Mouse (Mus musculus) limb, embryonic 11.5 days (tissue): Measurements from ENCODE around the gene Actn4. TPM values are rescaled to one million over a fixed set of nuclear protein-coding genes. Genes with fewer than 3 reads are reported as not detected.
"Not testable (repeated sequence)": the region's sequence is repeated elsewhere in the genome, so short reads cannot be mapped to it uniquely, and the experiment has no call there.

Experiments used
- ATAC-seq: fragments of 200-750 bp; cut with Nextera tagmentation; 2 replicates; pipeline ENCODE4 v1.8.0; 2017; ENCODE audit warnings: low read depth; ENCODE audit not compliant: insufficient number of reproducible peaks, low FRiP score, low TSS enrichment
- DNase-seq: peaks from one replicate; pipeline ENCODE4 v3.0.0-alpha.2; 2015; ENCODE audit warnings: low spot score
- H3K27ac ChIP-seq: fragments of 300-500 bp; sonication (generic); replicated peaks from 2 replicates; pipeline ENCODE4 v1.5.1; 2014; ENCODE audit warnings: low read depth, mild to moderate bottlenecking, low read length
- H3K27me3 ChIP-seq: fragments of 300-500 bp; sonication (generic); 2 replicates; pipeline ENCODE4 v1.6.1; 2014; ENCODE audit warnings: mild to moderate bottlenecking, low read length, mixed read lengths; ENCODE audit not compliant: control insufficient read depth, insufficient read depth
- H3K36me3 ChIP-seq: fragments of 300-500 bp; sonication (generic); 2 replicates; pipeline ENCODE4 v1.6.1; 2014; ENCODE audit warnings: mild to moderate bottlenecking, low read length, moderate library complexity, mixed read lengths; ENCODE audit not compliant: control insufficient read depth, insufficient read depth
- H3K4me1 ChIP-seq: fragments of 300-500 bp; sonication (generic); 2 replicates; pipeline ENCODE4 v1.6.1; 2014; ENCODE audit warnings: low read length, mixed read lengths; ENCODE audit not compliant: control insufficient read depth, insufficient read depth
- H3K4me2 ChIP-seq: fragments of 300-500 bp; sonication (generic); 2 replicates; pipeline ENCODE4 v1.6.1; 2014; ENCODE audit warnings: low read depth, mild to moderate bottlenecking, moderate library complexity; ENCODE audit not compliant: severe bottlenecking
- H3K4me3 ChIP-seq: fragments of 300-500 bp; sonication (generic); 2 replicates; pipeline ENCODE4 v1.5.1; 2014; ENCODE audit warnings: low read depth, low read length
- H3K9ac ChIP-seq: fragments of 300-500 bp; sonication (generic); 2 replicates; pipeline ENCODE4 v1.6.1; 2014; ENCODE audit warnings: mild to moderate bottlenecking, low read length
- H3K9me3 ChIP-seq: fragments of 300-500 bp; sonication (generic); 2 replicates; pipeline ENCODE4 v1.6.1; 2016; ENCODE audit warnings: low read length; ENCODE audit not compliant: control insufficient read depth
- WGBS: fragments of 180-500 bp; shearing (Covaris S2); extraction: QIAGEN DNeasy Blood & Tissue Kit; methylation state at CpG from one replicate; pipeline ENCODE4 v1.1.7; 2014; 5-methylcytosine and 5-hydroxymethylcytosine counted together
- polyA plus RNA-seq: library from polyadenylated mRNA; unstranded; fragments of >200 nt; fragmentation: Nextera tagmentation; extraction: Ambion mirVana; gene quantifications from 2 replicates; pipeline ENCODE4 v1.2.1, GENCODE M21; 2014

The Actn4 gene
- polyA plus RNA-seq, 1 experiment from 2014 or later, result 208 TPM

- Histone ChIP-seq H3K36me3 (peaks cover 29% of the 10 kb centered on the region), H3K4me2 (no peak overlapping the region), H3K9me3 (no peaks in the 10 kb centered on the region), H3K27me3 (peaks cover 23% of the 10 kb centered on the region), H3K4me1 (no peaks in the 10 kb centered on the region), H3K4me3 (no peak overlapping the region), H3K27ac (no peak overlapping the region), H3K9ac (no peak overlapping the region)
- ATAC-seq (no peak), DNase-seq (no peak)
- 94% methylated on average over 17 of the region's 17 CpGs for WGBS
Observed at GRCm38 (mm10) chr7:28892601-28893000, 69.5 kb downstream of the Actn4 start.

- H3K27ac ChIP-seq, result no peak overlapping the region
- no peak for ATAC-seq
- peak overlapping the region; percentile 46 for H3K4me2 ChIP-seq
- WGBS, result 3% methylated on average over 27 of the region's 27 CpGs
- peak overlapping the region; percentile 25 for H3K4me3 ChIP-seq
- no peak for DNase-seq
- peak overlapping the region; percentile 32; the same call in 1 of the 2 replicates for H3K9ac ChIP-seq
- H3K36me3 ChIP-seq, result peaks cover 14% of the 10 kb centered on the region
- H3K27me3 ChIP-seq, result peaks cover 28% of the 10 kb centered on the region
- H3K9me3 ChIP-seq, result no peaks in the 10 kb centered on the region
- no peaks in the 10 kb centered on the region for H3K4me1 ChIP-seq
Observed at GRCm38 (mm10) chr7:28888701-28889161, 73.4 kb downstream of the Actn4 start.

- Histone ChIP-seq H3K27ac (no peak overlapping the region), H3K27me3 (peaks cover 28% of the 10 kb centered on the region), H3K4me2 (no peak overlapping the region), H3K9ac (no peak overlapping the region), H3K4me3 (no peak overlapping the region), H3K36me3 (no peaks in the 10 kb centered on the region; the same call in 1 of the 2 replicates), H3K9me3 (no peaks in the 10 kb centered on the region), H3K4me1 (no peaks in the 10 kb centered on the region)
- 18% methylated on average over 14 of the region's 14 CpGs for WGBS
- DNase-seq, result no peak
- no peak for ATAC-seq
Observed at GRCm38 (mm10) chr7:28886486-28886885, 75.7 kb downstream of the Actn4 start.

GRCm38 (mm10) chr7:28883704-28884103 lies 78.4 kb downstream of the Actn4 start:
- not testable (repeated sequence) for DNase-seq, H3K9ac ChIP-seq, H3K4me1 ChIP-seq, H3K36me3 ChIP-seq, H3K4me2 ChIP-seq, ATAC-seq, H3K27ac ChIP-seq, H3K9me3 ChIP-seq, H3K4me3 ChIP-seq
- 95% methylated on average over 3 of the region's 4 CpGs for WGBS
- peaks cover 15% of the 10 kb centered on the region for H3K27me3 ChIP-seq

GRCm38 (mm10) chr7:28883039-28883438 lies 79.1 kb downstream of the Actn4 start:
- ATAC-seq, result no peak
- no peak for DNase-seq

GRCm38 (mm10) chr7:28881199-28881598 lies 80.9 kb downstream of the Actn4 start, which contains the start of gene Capn12:
Capn12 (plus strand) TSS chr7:28881422.
- Histone ChIP-seq H3K4me3 (no peak within 1 kb of the TSS), H3K36me3 (no peaks in the 10 kb centered on the region), H3K4me1 (no peaks in the 10 kb centered on the region), H3K27me3 (no peaks in the 10 kb centered on the region), H3K9me3 (no peaks in the 10 kb centered on the region), H3K27ac (no peak within 1 kb of the TSS), H3K4me2 (no peak within 1 kb of the TSS), H3K9ac (no peak within 1 kb of the TSS)
- ATAC-seq (no peak), DNase-seq (no peak)
- 29% methylated on average over 13 of the region's 13 CpGs for whole genome bisulfite sequencing

More at GRCm38 (mm10) chr7:28883039-28883438, 79.1 kb downstream of the Actn4 start:
- no peak overlapping the region for H3K4me3 ChIP-seq
- no peak overlapping the region for H3K4me2 ChIP-seq
- no peak overlapping the region for H3K9ac ChIP-seq
- no peaks in the 10 kb centered on the region for H3K36me3 ChIP-seq
- H3K4me1 ChIP-seq, result no peaks in the 10 kb centered on the region
- H3K27ac ChIP-seq, result no peak overlapping the region
- 83% methylated on average over 11 of the region's 11 CpGs for WGBS
- H3K27me3 ChIP-seq, result peaks cover 9% of the 10 kb centered on the region
- H3K9me3 ChIP-seq, result no peaks in the 10 kb centered on the region

GRCm38 (mm10) chr7:28880554-28880953 lies 81.6 kb downstream of the Actn4 start:
- H3K27ac ChIP-seq, result no peak overlapping the region
- no peak for DNase-seq
- no peaks in the 10 kb centered on the region for H3K4me1 ChIP-seq
- H3K9me3 ChIP-seq, result no peaks in the 10 kb centered on the region
- no peak overlapping the region for H3K9ac ChIP-seq
- no peaks in the 10 kb centered on the region for H3K36me3 ChIP-seq
- H3K4me3 ChIP-seq, result no peak overlapping the region
- no peak for ATAC-seq
- 82% methylated on average over 10 of the region's 10 CpGs for WGBS
- H3K27me3 ChIP-seq, result no peaks in the 10 kb centered on the region
- no peak overlapping the region for H3K4me2 ChIP-seq

GRCm38 (mm10) chr7:28879606-28880005 lies 82.5 kb downstream of the Actn4 start:
- DNase-seq (no peak), ATAC-seq (no peak)
- H3K4me3 ChIP-seq, result no peak overlapping the region
- H3K9me3 ChIP-seq, result no peaks in the 10 kb centered on the region
- H3K4me2 ChIP-seq, result no peak overlapping the region
- H3K27me3 ChIP-seq, result no peaks in the 10 kb centered on the region
- no peak overlapping the region for H3K9ac ChIP-seq
- no peak overlapping the region for H3K27ac ChIP-seq
- no peaks in the 10 kb centered on the region for H3K4me1 ChIP-seq
- H3K36me3 ChIP-seq, result no peaks in the 10 kb centered on the region
- 79% methylated on average over 7 of the region's 7 CpGs for WGBS

- H3K4me2 ChIP-seq, result no peak overlapping the region
- no peak for ATAC-seq
- H3K9ac ChIP-seq, result no peak overlapping the region
- H3K36me3 ChIP-seq, result no peaks in the 10 kb centered on the region
- H3K9me3 ChIP-seq, result no peaks in the 10 kb centered on the region
- no peak overlapping the region for H3K4me3 ChIP-seq
- no peaks in the 10 kb centered on the region for H3K27me3 ChIP-seq
- no peaks in the 10 kb centered on the region for H3K4me1 ChIP-seq
- WGBS, result 85% methylated on average over 4 of the region's 4 CpGs
- no peak for DNase-seq
- no peak overlapping the region for H3K27ac ChIP-seq
Observed at GRCm38 (mm10) chr7:28877856-28878255, 84.3 kb downstream of the Actn4 start.
